Mouse (Mus musculus): Measurements from ENCODE around the gene Hba-a2. TPM values are rescaled to one million over a fixed set of nuclear protein-coding genes. Genes with fewer than 3 reads are reported as not detected.

Gene Hba-a2
- polyA plus RNA-seq, 1 experiment from 2014 or later, result 6,511 TPM

DNA sequence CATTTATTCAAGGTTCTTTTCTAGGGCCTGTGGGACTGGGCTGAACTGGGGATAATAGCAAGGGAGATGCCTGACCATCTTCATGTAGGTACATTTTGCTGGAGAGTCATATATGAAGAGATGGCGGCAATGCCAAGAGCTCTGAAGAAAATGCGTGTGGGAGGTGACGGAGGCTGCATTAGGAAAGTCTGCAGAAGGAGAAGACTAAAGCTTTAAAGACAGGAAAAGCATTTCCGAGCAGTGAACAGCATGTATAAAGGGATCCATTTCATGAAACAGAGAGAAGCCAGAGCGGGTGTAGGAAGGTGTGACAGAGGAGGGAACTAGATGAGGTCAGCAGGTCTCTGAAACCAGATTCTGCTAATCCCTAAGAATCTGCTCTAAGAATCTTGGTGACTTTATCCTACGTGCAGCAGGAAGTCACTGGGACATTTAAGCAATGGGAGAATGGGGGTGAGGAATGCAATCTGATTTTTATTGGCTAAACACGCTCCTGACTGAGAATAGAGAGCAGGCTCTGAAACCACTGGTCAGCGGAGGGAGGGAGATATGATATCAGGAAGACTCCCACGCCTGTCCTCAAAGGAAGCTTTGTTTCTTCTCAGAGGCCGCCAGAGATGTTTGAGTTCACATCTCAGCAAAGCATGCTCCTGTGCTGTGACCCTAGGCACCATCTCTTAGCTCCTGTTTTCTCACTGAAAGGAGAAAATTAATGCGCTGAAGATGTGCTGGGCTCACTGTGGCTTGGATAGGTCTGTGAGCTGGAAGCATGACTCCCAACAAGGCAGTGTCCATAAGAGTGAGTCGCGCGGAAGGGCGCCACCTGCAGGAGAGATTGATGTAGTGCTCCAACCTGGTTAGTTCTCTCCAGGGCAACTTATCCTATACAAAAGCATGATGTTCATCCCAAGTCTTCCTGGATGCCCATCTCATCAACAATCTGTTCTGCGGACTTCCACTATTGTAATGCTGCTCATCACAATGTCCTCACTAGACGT, 44.5 kb downstream of the Hba-a2 start:
- Histone ChIP-seq H3K9ac (no peak overlapping the region), H3K27ac (no peak overlapping the region), H3K4me2 (no peak overlapping the region), H3K4me1 (replicated peaks) (no peaks in the 10 kb centered on the region), H3K36me3 (no peaks in the 10 kb centered on the region), H3K27me3 (0 out of 2 replicates have a peak, but pooled peaks cover 3% of the 10 kb centered on the region), H3K4me3 (no peak overlapping the region), H3K9me3 (no peaks in the 10 kb centered on the region)
- peak; percentile 67; the same call in 1 of the 2 replicates for ATAC-seq (ENCODE audit: low FRiP score)
- 49% methylated on average over 17 of the region's 17 CpGs for WGBS

- no peak for ATAC-seq (ENCODE audit: low FRiP score)
- Histone ChIP-seq H3K9ac (no peak overlapping the region), H3K27ac (no peak overlapping the region), H3K4me1 (replicated peaks) (peaks cover 9% of the 10 kb centered on the region), H3K4me3 (no peak overlapping the region), H3K4me2 (no peak overlapping the region), H3K9me3 (no peaks in the 10 kb centered on the region), H3K36me3 (no peaks in the 10 kb centered on the region), H3K27me3 (0 out of 2 replicates have a peak, but pooled peaks cover 3% of the 10 kb centered on the region)
- 9% methylated on average over 2 of the region's 2 CpGs for WGBS
Measured at GRCm38 (mm10) chr11:32342770-32343191, 46.5 kb downstream of the Hba-a2 start.

- Histone ChIP-seq H3K27ac (no peak overlapping the region), H3K4me1 (replicated peaks) (peaks cover 12% of the 10 kb centered on the region), H3K4me3 (no peak overlapping the region), H3K9me3 (no peaks in the 10 kb centered on the region), H3K36me3 (no peaks in the 10 kb centered on the region), H3K27me3 (0 out of 2 replicates have a peak, but pooled peaks cover 3% of the 10 kb centered on the region), H3K9ac (no peak overlapping the region), H3K4me2 (no peak overlapping the region)
- ATAC-seq (ENCODE audit: low FRiP score), result no peak
- WGBS, result 96% methylated on average over 1 of the region's 1 CpGs
Measured at GRCm38 (mm10) chr11:32343350-32343749, 47.1 kb downstream of the Hba-a2 start.

- Histone ChIP-seq H3K9ac (no peak overlapping the region), H3K9me3 (no peaks in the 10 kb centered on the region), H3K4me1 (replicated peaks) (peaks cover 36% of the 10 kb centered on the region), H3K4me3 (no peak overlapping the region), H3K27me3 (no peaks in the 10 kb centered on the region), H3K36me3 (no peaks in the 10 kb centered on the region), H3K27ac (no peak overlapping the region), H3K4me2 (no peak overlapping the region)
- 67% methylated on average over 6 of the region's 6 CpGs for WGBS
- no peak for ATAC-seq (ENCODE audit: low FRiP score)
Measured at GRCm38 (mm10) chr11:32345504-32346297, 49.4 kb downstream of the Hba-a2 start.

Other genes with a start within 250 kb of the Hba-a2 start
- gene Il9r, start 96.2 kb upstream of the Hba-a2 start, polyA plus RNA-seq (2015; fragmentation: Nextera tagmentation; extraction: Ambion mirVana), result not detected in 2 replicates
- gene Snrnp25, start 91.1 kb upstream of the Hba-a2 start, polyA plus RNA-seq (2015; fragmentation: Nextera tagmentation; extraction: Ambion mirVana), result 43.7 and 46.9 TPM in 2 replicates
- gene Rhbdf1, start 74.2 kb upstream of the Hba-a2 start, polyA plus RNA-seq (2015; fragmentation: Nextera tagmentation; extraction: Ambion mirVana), result 21.0 and 24.1 TPM in 2 replicates
- gene Mpg, start 70.0 kb upstream of the Hba-a2 start, polyA plus RNA-seq (2015; fragmentation: Nextera tagmentation; extraction: Ambion mirVana), result 35.6 and 38.7 TPM in 2 replicates
- gene Nprl3, start 28.8 kb upstream of the Hba-a2 start, polyA plus RNA-seq (2015; fragmentation: Nextera tagmentation; extraction: Ambion mirVana), result 43.5 and 51.8 TPM in 2 replicates
- gene Hba-x, start 20.1 kb upstream of the Hba-a2 start, polyA plus RNA-seq (2015; fragmentation: Nextera tagmentation; extraction: Ambion mirVana), result 392 and 434 TPM in 2 replicates
- 2,436 and 2,656 TPM in 2 replicates for gene Hba-a1, start 13.0 kb upstream of the Hba-a2 start, polyA plus RNA-seq (2015; fragmentation: Nextera tagmentation; extraction: Ambion mirVana)
- gene Hbq1b, start 9.5 kb upstream of the Hba-a2 start, polyA plus RNA-seq (2015; fragmentation: Nextera tagmentation; extraction: Ambion mirVana), result 0.68 and 1.4 TPM in 2 replicates
- gene Hbq1a, start 3.6 kb downstream of the Hba-a2 start, polyA plus RNA-seq (2015; fragmentation: Nextera tagmentation; extraction: Ambion mirVana), result 0.91 and 1.3 TPM in 2 replicates
- gene Sh3pxd2b, start 51.3 kb downstream of the Hba-a2 start, polyA plus RNA-seq (2015; fragmentation: Nextera tagmentation; extraction: Ambion mirVana), result 21.3 and 23.1 TPM in 2 replicates
- 50.0 and 52.9 TPM in 2 replicates for gene Ubtd2, start 158.9 kb downstream of the Hba-a2 start, polyA plus RNA-seq (2015; fragmentation: Nextera tagmentation; extraction: Ambion mirVana)
- gene Efcab9, start 235.6 kb downstream of the Hba-a2 start, polyA plus RNA-seq (2015; fragmentation: Nextera tagmentation; extraction: Ambion mirVana), result not detected in 2 replicates
- 2.1 TPM in 2 replicates for gene Stk10, start 236.8 kb downstream of the Hba-a2 start, polyA plus RNA-seq (2015; fragmentation: Nextera tagmentation; extraction: Ambion mirVana)